Mouse (Mus musculus): ENCODE results near the gene Cd84. TPM values are rescaled to one million over a fixed set of nuclear protein-coding genes. Genes with fewer than 3 reads are reported as not detected.

The Cd84 gene
- polyA plus RNA-seq, 1 experiment from 2014 or later = 0.64 TPM

DNA sequence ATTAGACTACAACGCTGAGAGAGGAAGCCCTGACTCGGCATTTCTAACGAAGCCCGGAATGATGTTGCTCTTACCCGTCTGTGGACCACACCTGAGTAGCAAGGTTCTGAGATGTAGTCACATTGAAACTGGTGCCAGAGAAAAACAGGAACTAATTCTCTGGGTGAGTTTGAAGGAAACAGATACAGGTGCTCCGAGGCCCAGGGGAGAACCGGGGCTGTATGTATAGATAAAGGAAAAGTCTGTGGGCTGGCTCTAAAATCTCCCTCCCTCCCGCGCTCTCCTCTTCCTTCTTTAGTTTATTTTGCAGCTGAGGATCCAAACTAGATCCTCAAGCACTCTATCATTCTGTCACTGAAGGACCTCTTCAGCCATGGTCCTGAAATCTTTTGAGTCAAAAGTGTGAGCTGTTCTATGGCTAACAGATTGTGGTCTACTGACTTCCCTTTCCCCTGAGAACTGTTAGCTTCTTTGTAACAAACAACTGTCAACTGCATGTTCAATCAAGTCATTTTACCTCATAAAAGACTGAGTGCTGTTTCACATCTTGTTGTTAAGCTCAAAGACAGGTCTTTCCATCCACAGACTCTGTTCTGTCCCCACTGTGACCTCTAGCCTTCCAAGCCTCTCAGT is 81.6 kb downstream of the Cd84 start:
- Histone ChIP-seq H3K9me3 (ENCODE audit: control insufficient read depth, low read length) (no peaks in the 10 kb centered on the region), H3K4me3 (ENCODE audit: low read depth, low read length) (no peak overlapping the region), H3K36me3 (ENCODE audit: control insufficient read depth, insufficient read depth, low read length) (no peaks in the 10 kb centered on the region), H3K9ac (ENCODE audit: low read length) (no peak overlapping the region), H3K27me3 (ENCODE audit: control insufficient read depth, insufficient read depth, low read length) (no peaks in the 10 kb centered on the region), H3K4me2 (no peak overlapping the region), H3K4me1 (ENCODE audit: control insufficient read depth, insufficient read depth, low read length) (no peaks in the 10 kb centered on the region), H3K27ac (ENCODE audit: low read depth, low read length) (no peak overlapping the region)
- no peak for DNase-seq (ENCODE audit: low spot score, missing footprints)
- WGBS = 89% methylated on average over 9 of the region's 9 CpGs
- no peak for ATAC-seq (ENCODE audit: low FRiP score)

DNA sequence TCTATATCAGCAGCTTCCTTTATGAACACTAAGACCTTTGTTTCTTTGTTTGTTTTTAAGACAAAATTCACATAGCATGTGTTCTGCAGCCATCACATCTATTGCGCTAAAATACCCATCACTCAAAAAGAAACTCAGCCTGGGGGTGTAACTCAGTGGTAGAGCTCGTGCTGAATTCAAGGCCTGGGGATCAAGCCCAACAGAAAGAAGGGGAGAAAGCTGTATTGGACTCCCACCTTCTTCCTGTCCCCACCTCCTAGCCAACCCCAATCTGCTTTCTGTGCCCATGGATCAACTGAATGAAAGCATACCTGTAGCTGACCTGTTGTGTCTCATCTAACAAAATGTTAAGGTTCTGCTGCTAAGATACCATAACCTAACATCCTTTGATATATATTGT is 82.1 kb downstream of the Cd84 start:
- ATAC-seq (ENCODE audit: low FRiP score) (no peak), DNase-seq (ENCODE audit: low spot score, missing footprints) (no peak)
- 86% methylated on average over 2 of the region's 2 CpGs for WGBS
- Histone ChIP-seq H3K9ac (ENCODE audit: low read length) (no peak overlapping the region), H3K27ac (ENCODE audit: low read depth, low read length) (no peak overlapping the region), H3K4me1 (ENCODE audit: control insufficient read depth, insufficient read depth, low read length) (no peaks in the 10 kb centered on the region), H3K4me3 (ENCODE audit: low read depth, low read length) (no peak overlapping the region), H3K36me3 (ENCODE audit: control insufficient read depth, insufficient read depth, low read length) (no peaks in the 10 kb centered on the region), H3K27me3 (ENCODE audit: control insufficient read depth, insufficient read depth, low read length) (no peaks in the 10 kb centered on the region), H3K9me3 (ENCODE audit: control insufficient read depth, low read length) (no peaks in the 10 kb centered on the region), H3K4me2 (no peak overlapping the region)

DNA sequence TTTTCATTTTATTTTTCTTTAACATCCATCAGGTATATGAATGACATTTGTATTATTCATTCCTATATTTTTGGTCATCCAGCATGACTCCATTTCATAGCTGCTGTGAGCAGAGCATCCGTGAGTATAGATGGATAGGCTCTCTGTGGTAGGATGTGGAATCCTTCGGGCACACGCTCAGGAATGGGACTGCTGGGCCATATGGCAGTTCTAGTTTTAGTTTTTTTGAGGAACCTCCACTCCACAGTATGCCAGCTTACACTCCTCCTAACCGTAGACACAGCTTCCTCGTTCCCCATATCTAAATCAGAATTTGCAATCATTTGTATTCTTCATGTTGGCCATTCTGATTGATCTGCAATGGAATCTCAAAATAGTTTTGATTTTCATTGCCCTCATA is 83.3 kb downstream of the Cd84 start:
- Histone ChIP-seq H3K9me3 (ENCODE audit: control insufficient read depth, low read length) (no peaks in the 10 kb centered on the region), H3K36me3 (ENCODE audit: control insufficient read depth, insufficient read depth, low read length) (no peaks in the 10 kb centered on the region), H3K4me3 (ENCODE audit: low read depth, low read length) (no peak overlapping the region), H3K9ac (ENCODE audit: low read length) (no peak overlapping the region), H3K4me1 (ENCODE audit: control insufficient read depth, insufficient read depth, low read length) (no peaks in the 10 kb centered on the region), H3K4me2 (no peak overlapping the region), H3K27me3 (ENCODE audit: control insufficient read depth, insufficient read depth, low read length) (no peaks in the 10 kb centered on the region), H3K27ac (ENCODE audit: low read depth, low read length) (no peak overlapping the region)
- 92% methylated on average over 5 of the region's 5 CpGs for WGBS
- ATAC-seq (ENCODE audit: low FRiP score) (no peak), DNase-seq (ENCODE audit: low spot score, missing footprints) (no peak)

DNA sequence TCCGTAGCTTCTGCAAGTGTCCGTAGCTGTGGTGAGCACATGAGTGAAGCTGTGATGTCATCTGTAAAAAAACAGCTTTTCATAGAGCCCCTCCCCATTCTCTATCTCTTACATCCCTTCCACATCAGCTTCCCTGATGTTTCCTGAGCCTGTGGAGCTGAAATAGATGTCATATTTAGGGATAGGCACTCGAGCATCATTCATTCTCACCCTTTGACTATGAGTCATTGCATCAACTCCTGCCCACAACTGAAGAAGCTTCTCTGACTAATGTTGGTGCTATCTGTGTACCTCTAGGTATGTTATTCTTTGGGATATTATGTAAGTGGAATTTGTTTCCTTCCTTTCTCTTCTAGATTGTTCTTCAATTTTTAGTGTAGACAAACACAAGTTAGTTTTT is 85.4 kb downstream of the Cd84 start:
- Histone ChIP-seq H3K4me2 (no peak overlapping the region), H3K4me3 (ENCODE audit: low read depth, low read length) (no peak overlapping the region), H3K27ac (ENCODE audit: low read depth, low read length) (no peak overlapping the region), H3K9me3 (ENCODE audit: control insufficient read depth, low read length) (no peaks in the 10 kb centered on the region), H3K36me3 (ENCODE audit: control insufficient read depth, insufficient read depth, low read length) (no peaks in the 10 kb centered on the region), H3K27me3 (ENCODE audit: control insufficient read depth, insufficient read depth, low read length) (no peaks in the 10 kb centered on the region), H3K9ac (ENCODE audit: low read length) (no peak overlapping the region), H3K4me1 (ENCODE audit: control insufficient read depth, insufficient read depth, low read length) (no peaks in the 10 kb centered on the region)
- ATAC-seq (ENCODE audit: low FRiP score) (no peak), DNase-seq (ENCODE audit: low spot score, missing footprints) (no peak)
- 81% methylated on average over 3 of the region's 3 CpGs for WGBS

DNA sequence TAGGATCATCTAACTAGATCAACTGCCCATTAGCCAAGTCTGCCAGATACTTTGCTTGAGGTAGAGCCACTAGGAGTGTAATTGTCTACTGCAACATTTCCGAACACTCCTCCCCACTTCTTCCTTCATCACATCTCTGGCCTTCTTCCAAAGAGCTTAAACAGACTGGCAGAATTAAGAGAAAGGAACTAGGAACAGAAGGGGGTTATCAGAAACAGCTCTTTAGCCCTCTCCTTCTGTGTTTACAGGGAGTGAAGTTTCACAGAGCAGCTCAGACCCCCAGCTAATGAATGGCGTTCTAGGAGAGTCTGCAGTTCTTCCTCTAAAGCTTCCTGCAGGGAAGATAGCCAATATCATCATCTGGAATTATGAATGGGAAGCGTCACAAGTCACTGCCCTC is 94.4 kb downstream of the Cd84 start:
- Histone ChIP-seq H3K27ac (ENCODE audit: low read depth, low read length) (no peak overlapping the region), H3K4me3 (ENCODE audit: low read depth, low read length) (no peak overlapping the region), H3K4me1 (ENCODE audit: control insufficient read depth, insufficient read depth, low read length) (no peaks in the 10 kb centered on the region), H3K9me3 (ENCODE audit: control insufficient read depth, low read length) (no peaks in the 10 kb centered on the region), H3K9ac (ENCODE audit: low read length) (no peak overlapping the region), H3K27me3 (ENCODE audit: control insufficient read depth, insufficient read depth, low read length) (no peaks in the 10 kb centered on the region), H3K36me3 (ENCODE audit: control insufficient read depth, insufficient read depth, low read length) (no peaks in the 10 kb centered on the region), H3K4me2 (no peak overlapping the region)
- DNase-seq (ENCODE audit: low spot score, missing footprints) (no peak), ATAC-seq (ENCODE audit: low FRiP score) (no peak)
- 84% methylated on average over 3 of the region's 3 CpGs for WGBS

GRCm38 (mm10) chr1:171938952-171939948 is 99.8 kb downstream of the Cd84 start:
- Histone ChIP-seq H3K9ac (ENCODE audit: low read length) (no peak overlapping the region), H3K4me1 (ENCODE audit: control insufficient read depth, insufficient read depth, low read length) (no peaks in the 10 kb centered on the region), H3K4me2 (no peak overlapping the region), H3K9me3 (ENCODE audit: control insufficient read depth, low read length) (no peaks in the 10 kb centered on the region), H3K36me3 (ENCODE audit: control insufficient read depth, insufficient read depth, low read length) (no peaks in the 10 kb centered on the region), H3K4me3 (ENCODE audit: low read depth, low read length) (no peak overlapping the region), H3K27ac (ENCODE audit: low read depth, low read length) (no peak overlapping the region), H3K27me3 (ENCODE audit: control insufficient read depth, insufficient read depth, low read length) (no peaks in the 10 kb centered on the region)
- 0 out of 2 replicates have a peak, but pooled peaks have one; percentile 42 for ATAC-seq (ENCODE audit: low FRiP score)
- DNase-seq (ENCODE audit: low spot score, missing footprints) = peak; percentile 57
- WGBS = 84% methylated on average over 14 of the region's 14 CpGs

Other genes with a start within 250 kb of the Cd84 start
- gene Ly9, start 232.3 kb upstream of the Cd84 start, polyA plus RNA-seq (2014; fragmentation: Nextera tagmentation; extraction: Ambion mirVana) = not detected in 2 replicates
- gene Slamf7, start 186.7 kb upstream of the Cd84 start, polyA plus RNA-seq (2014; fragmentation: Nextera tagmentation; extraction: Ambion mirVana) = not detected in 2 replicates
- gene Cd48, start 157.7 kb upstream of the Cd84 start, polyA plus RNA-seq (2014; fragmentation: Nextera tagmentation; extraction: Ambion mirVana) = 0.87 and 0.95 TPM in 2 replicates
- 0.29 and 0.37 TPM in 2 replicates for gene Slamf1, start 72.6 kb upstream of the Cd84 start, polyA plus RNA-seq (2014; fragmentation: Nextera tagmentation; extraction: Ambion mirVana)
- not detected in 2 replicates for gene Gm10521, start 56.0 kb downstream of the Cd84 start, polyA plus RNA-seq (2014; fragmentation: Nextera tagmentation; extraction: Ambion mirVana)
- gene Slamf6, start 77.8 kb downstream of the Cd84 start, polyA plus RNA-seq (2014; fragmentation: Nextera tagmentation; extraction: Ambion mirVana) = not detected in 2 replicates
- gene Vangl2, start 188.7 kb downstream of the Cd84 start, polyA plus RNA-seq (2014; fragmentation: Nextera tagmentation; extraction: Ambion mirVana) = 49.3 and 52.9 TPM in 2 replicates
- gene Nhlh1, start 217.9 kb downstream of the Cd84 start, polyA plus RNA-seq (2014; fragmentation: Nextera tagmentation; extraction: Ambion mirVana) = 10.7 and 11.0 TPM in 2 replicates
- gene Copa, start 242.8 kb downstream of the Cd84 start, polyA plus RNA-seq (2014; fragmentation: Nextera tagmentation; extraction: Ambion mirVana) = 178 and 194 TPM in 2 replicates
- gene Ncstn, start 243.1 kb downstream of the Cd84 start, polyA plus RNA-seq (2014; fragmentation: Nextera tagmentation; extraction: Ambion mirVana) = 107 and 108 TPM in 2 replicates

All from midbrain, embryonic 11.5 days (tissue).